Mouse (Mus musculus): ENCODE data around the gene Maats1. TPM values are rescaled to one million over a fixed set of nuclear protein-coding genes. Genes with fewer than 3 reads are reported as not detected.

Gene Maats1
- total and polyA plus RNA-seq, 3 experiments, result 0.03 TPM; not detected in 2

- no peaks in the 10 kb centered on the region for H3K27me3 ChIP-seq (ENCODE audit: control insufficient read depth in 1 of 2, insufficient read depth in 2 of 2, low read length in 2 of 2)
- no peak overlapping the region for H3K4me3 ChIP-seq (ENCODE audit: control insufficient read depth in 1 of 2, insufficient read depth in 1 of 2, low read depth in 2 of 2, low read length in 2 of 2)
- H3K4me1 ChIP-seq (ENCODE audit: control insufficient read depth in 1 of 2, insufficient read depth in 2 of 2, low read length in 2 of 2), result peaks cover 33 to 42% of the 10 kb centered on the region in 2 experiments
- DNase-seq (ENCODE audit: low read depth, low spot score), result peak; percentile 55
- H3K27ac ChIP-seq (ENCODE audit: control insufficient read depth, low read depth, low read length), result peak overlapping the region; percentile 50
- peaks cover 0 to 34% of the 10 kb centered on the region in 2 experiments; a peak in 2 of 4 replicates for H3K36me3 ChIP-seq (ENCODE audit: control insufficient read depth in 1 of 2, insufficient read depth in 2 of 2, low read length in 2 of 2)
- no peaks in the 10 kb centered on the region for H3K79me2 ChIP-seq (ENCODE audit: control insufficient read depth, insufficient read depth, low read length, poor library complexity)
- TF ChIP-seq TBP (IDR thresholded peaks at IDR 0.05; ENCODE audit: low read depth, low read length), result no peak
- TF ChIP-seq POLR2A (IDR thresholded peaks at IDR 0.05; ENCODE audit: control insufficient read depth in 1 of 2, insufficient read depth in 1 of 2, low read depth in 1 of 2, low read length in 2 of 2, poor library complexity in 1 of 2), result no peak
- TF ChIP-seq ZKSCAN1 (IDR thresholded peaks at IDR 0.05; ENCODE audit: low read depth, low read length), result peak; percentile 77
- no peak for TF ChIP-seq MAFK (IDR thresholded peaks at IDR 0.05; ENCODE audit: borderline replicate concordance, low read depth, low read length)
- peak; percentile 19; the same call in 1 of the 2 replicates for TF ChIP-seq TAL1 (IDR thresholded peaks at IDR 0.05; ENCODE audit: low read length)
- TF ChIP-seq UBTF (IDR thresholded peaks at IDR 0.05; ENCODE audit: borderline replicate concordance, insufficient read depth, low read depth, low read length), result no peak
- TF ChIP-seq ETS1 (IDR thresholded peaks at IDR 0.05; ENCODE audit: low read depth, low read length), result peak; percentile 53
- TF ChIP-seq CHD1 (IDR thresholded peaks at IDR 0.05; ENCODE audit: low read depth, low read length), result no peak
- TF ChIP-seq USF2 (IDR thresholded peaks at IDR 0.05; ENCODE audit: borderline replicate concordance in 1 of 2, insufficient read depth in 1 of 2, low read depth in 1 of 2, low read length in 2 of 2), result no peak
- no peak for TF ChIP-seq CTCF (IDR thresholded peaks at IDR 0.05 in 2 of 3, conservative IDR thresholded peaks at IDR 0.05 in 1 of 3; ENCODE audit: control insufficient read depth in 1 of 3, insufficient read depth in 1 of 3, low read depth in 2 of 3, low read length in 3 of 3, poor library complexity in 1 of 3, severe bottlenecking in 1 of 3)
- no peak for TF ChIP-seq CHD2 (IDR thresholded peaks at IDR 0.05; ENCODE audit: low read length)
- no peak for TF ChIP-seq USF1 (IDR thresholded peaks at IDR 0.05; ENCODE audit: low read depth, low read length)
- TF ChIP-seq BHLHE40 (IDR thresholded peaks at IDR 0.05; ENCODE audit: borderline replicate concordance, low read depth, low read length), result no peak
- no peak for TF ChIP-seq JUND (IDR thresholded peaks at IDR 0.05; ENCODE audit: low read depth, low read length)
- no peak for TF ChIP-seq HCFC1 (IDR thresholded peaks at IDR 0.05; ENCODE audit: low read depth, low read length)
- TF ChIP-seq ZNF384 (IDR thresholded peaks at IDR 0.05; ENCODE audit: low read depth, low read length), result no peak
- TF ChIP-seq MXI1 (IDR thresholded peaks at IDR 0.05; ENCODE audit: low read depth, low read length), result no peak
- no peak for TF ChIP-seq SMC3 (IDR thresholded peaks at IDR 0.05; ENCODE audit: low read depth, low read length)
- no peak for TF ChIP-seq NELFE (IDR thresholded peaks at IDR 0.05; ENCODE audit: low read depth, low read length)
- TF ChIP-seq E2F4 (IDR thresholded peaks at IDR 0.05; ENCODE audit: borderline replicate concordance, low read depth, low read length), result no peak
- no peak for TF ChIP-seq KAT2A (conservative IDR thresholded peaks at IDR 0.05; ENCODE audit: low read depth, low read length)
- TF ChIP-seq ELF1 (IDR thresholded peaks at IDR 0.05; ENCODE audit: low read depth, low read length), result no peak
- TF ChIP-seq ZMIZ1 (IDR thresholded peaks at IDR 0.05; ENCODE audit: low read depth, low read length), result no peak
- TF ChIP-seq TCF12 (IDR thresholded peaks at IDR 0.05; ENCODE audit: low read depth, low read length), result 0 out of 2 replicates have a peak, but pooled peaks have one; percentile 22
- no peak for TF ChIP-seq POLR2AphosphoS2 (IDR thresholded peaks at IDR 0.05; ENCODE audit: low read length)
- no peak for TF ChIP-seq NRF1 (IDR thresholded peaks at IDR 0.05; ENCODE audit: insufficient read depth, low read depth, low read length, poor library complexity, severe bottlenecking)
- TF ChIP-seq EP300 (IDR thresholded peaks at IDR 0.05; ENCODE audit: low read depth in 1 of 2, low read length in 2 of 2), result peak; percentile 49 to 51
- no peak for TF ChIP-seq MAZ (IDR thresholded peaks at IDR 0.05; ENCODE audit: low read depth, low read length)
- peak; percentile 63 for TF ChIP-seq GATA1 (IDR thresholded peaks at IDR 0.05; ENCODE audit: low read depth, low read length)
- no peak for TF ChIP-seq POLR2AphosphoS5 (IDR thresholded peaks at IDR 0.05; ENCODE audit: borderline replicate concordance, low read depth, low read length)
- no peak for TF ChIP-seq SIN3A (IDR thresholded peaks at IDR 0.05; ENCODE audit: low read length)
- TF ChIP-seq RAD21 (IDR thresholded peaks at IDR 0.05; ENCODE audit: low read depth, low read length), result no peak
- no peak for TF ChIP-seq ZC3H11A (IDR thresholded peaks at IDR 0.05; ENCODE audit: low read depth, low read length)
- no peak for TF ChIP-seq MAX (IDR thresholded peaks at IDR 0.05; ENCODE audit: low read length)
- no peak for TF ChIP-seq MYB (IDR thresholded peaks at IDR 0.05; ENCODE audit: low read depth, low read length)
- no peak for TF ChIP-seq RCOR1 (IDR thresholded peaks at IDR 0.05; ENCODE audit: low read depth, low read length)
- no peak for TF ChIP-seq GABPA (IDR thresholded peaks at IDR 0.05; ENCODE audit: low read depth, low read length)
- TF ChIP-seq MEF2A (IDR thresholded peaks at IDR 0.05; ENCODE audit: extremely low read depth, insufficient replicate concordance, low read depth, low read length, poor library complexity, severe bottlenecking), result no peak
- no peak for TF ChIP-seq MYC (IDR thresholded peaks at IDR 0.05; ENCODE audit: low read depth, low read length)
- H3K9me3 ChIP-seq (replicated peaks; ENCODE audit: insufficient read depth, low read length), result no peaks in the 10 kb centered on the region
- no peak overlapping the region; the same call in 1 of the 2 replicates for H3K9ac ChIP-seq (ENCODE audit: control insufficient read depth, low read depth, low read length, poor library complexity, severe bottlenecking)
These were observed 21.3 kb upstream of the Maats1 start for GRCm38 (mm10) chr16:38363256-38363595.

Measured in MEL (cell line).